Mouse (Mus musculus): ENCODE data around the gene Zfp275. TPM values are rescaled to one million over a fixed set of nuclear protein-coding genes. Genes with fewer than 3 reads are reported as not detected.
A peak's percentile ranks its signal among the peaks of the same experiment; 100 is the strongest.
"Not testable (repeated sequence)": the region's sequence is repeated elsewhere in the genome, so short reads cannot be mapped to it uniquely, and the experiment has no call there.

Zfp275 gene
- total RNA-seq (2021) = 10 to 100 TPM; 16.8 to 17.5 TPM

DNA sequence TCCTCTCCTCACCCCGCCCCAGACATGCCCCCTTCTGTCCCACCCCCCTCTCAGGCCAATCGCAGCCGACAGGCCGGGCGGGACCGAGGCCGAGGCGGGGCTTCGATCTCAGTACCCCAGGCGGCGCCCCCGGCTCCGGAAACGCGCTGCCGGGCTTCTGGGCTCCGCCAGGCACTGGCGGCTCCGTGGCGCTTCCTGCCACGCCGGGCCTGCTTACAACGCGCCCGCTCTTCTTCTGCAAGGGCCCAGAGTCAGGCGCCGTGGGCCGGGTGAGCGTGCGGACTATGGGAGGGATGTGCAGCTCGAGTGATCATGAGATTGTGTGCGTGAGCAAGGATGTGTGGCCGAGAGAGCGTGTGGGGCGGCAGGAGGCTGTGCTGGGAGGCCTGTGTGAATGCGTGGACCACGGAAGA, at the start of gene Zfp275:
Gene Zfp275, plus strand, starts transcription at position 139 of the 413 bp plus-strand sequence.
- DNase-seq (ENCODE audit: extremely low spot score in 1 of 2, low spot score in 2 of 2) = peak; percentile 52 to 88
- intact Hi-C loops (cut with DNase I) = no loop called here

DNA sequence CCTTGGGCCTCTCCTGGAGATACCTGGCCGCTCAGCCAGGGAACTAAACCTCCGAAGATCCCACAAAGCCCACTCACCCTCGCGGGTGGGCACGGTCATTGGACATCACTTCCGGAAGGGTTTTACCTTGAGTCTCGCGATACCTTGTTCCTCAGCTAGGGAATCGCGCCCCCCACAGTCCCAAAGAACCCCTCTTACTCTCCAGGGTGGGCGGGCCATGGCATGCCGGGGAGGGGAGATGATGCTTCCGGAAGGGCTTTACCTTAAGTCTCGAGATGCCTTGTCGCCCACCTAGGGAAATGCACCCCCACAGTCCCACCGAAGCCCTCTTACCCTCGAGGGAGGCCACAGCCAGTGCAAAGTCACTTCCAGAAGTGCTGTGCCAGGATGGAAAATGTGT, 49.5 kb upstream of the Zfp275 start, which contains the start of the genes Xlr5a and Xlr5c:
Gene Xlr5a, minus strand, starts transcription at position 101 of the 400 bp plus-strand sequence.
Gene Xlr5c, minus strand, starts transcription at position 101 of the 400 bp plus-strand sequence.
- intact Hi-C loops (cut with DNase I); DNase-seq (ENCODE audit: extremely low spot score in 1 of 2, low spot score in 2 of 2): not testable (repeated sequence)

- DNase-seq (ENCODE audit: extremely low spot score in 1 of 2, low spot score in 2 of 2); intact Hi-C loops (cut with DNase I): not testable (repeated sequence)
Measured at GRCm38 (mm10) chrX:73295745-73296144, 46.7 kb upstream of the Zfp275 start.

DNA sequence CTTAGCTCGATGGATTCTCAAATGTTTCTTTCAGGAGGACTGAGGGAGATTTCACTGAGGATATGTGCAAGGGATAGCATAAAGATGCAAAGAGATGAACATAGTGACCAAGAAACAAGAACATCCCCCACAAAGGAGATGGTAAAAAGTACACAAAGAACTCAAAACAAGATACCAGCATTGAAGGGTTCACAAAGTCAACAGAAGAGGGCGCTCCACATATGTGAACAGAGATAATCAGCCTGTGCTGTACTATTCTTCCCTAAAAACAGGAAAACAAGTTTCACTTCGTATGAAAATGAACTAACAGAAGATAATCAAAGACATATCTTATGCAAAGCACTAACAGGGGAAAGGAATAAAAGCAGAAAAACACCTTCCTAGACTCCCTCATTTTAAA, 29.9 kb upstream of the Zfp275 start:
- intact Hi-C loops (cut with DNase I) = loop anchor here (5.0 kb wide), 1 partner anchor 120 kb away; no protein-coding TSS in a partner anchor
- peak; percentile 7 to 20 for DNase-seq (ENCODE audit: extremely low spot score in 1 of 2, low spot score in 2 of 2)

GRCm38 (mm10) chrX:73321029-73321428, 21.4 kb upstream of the Zfp275 start:
- intact Hi-C loops (cut with DNase I) = no loop called here
- no peak for DNase-seq (ENCODE audit: extremely low spot score in 1 of 2, low spot score in 2 of 2)

- intact Hi-C loops (cut with DNase I) = no loop called here
- no peak for DNase-seq (ENCODE audit: extremely low spot score in 1 of 2, low spot score in 2 of 2)
Measured at GRCm38 (mm10) chrX:73327215-73327614, 15.2 kb upstream of the Zfp275 start.

DNA sequence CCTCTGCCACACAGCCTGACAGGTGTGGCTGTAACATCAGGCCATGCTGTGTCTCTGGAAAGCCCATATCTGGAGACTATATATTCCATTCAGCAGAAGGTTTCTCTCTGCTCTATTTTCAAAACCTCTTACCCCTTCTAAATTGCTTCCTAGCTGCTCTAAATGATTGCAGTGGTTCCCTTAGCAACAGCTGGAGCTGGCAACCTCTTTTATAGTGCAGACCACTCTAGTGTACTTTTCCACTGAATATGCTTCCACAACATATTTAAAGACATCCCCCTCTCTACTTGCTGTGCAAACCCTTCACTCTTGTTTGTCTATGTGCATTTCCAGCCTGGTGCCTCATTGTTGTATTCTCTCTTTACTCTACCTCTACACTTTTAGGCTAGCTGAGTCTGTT, 8.9 kb upstream of the Zfp275 start:
- no peak for DNase-seq (ENCODE audit: extremely low spot score in 1 of 2, low spot score in 2 of 2)
- intact Hi-C loops (cut with DNase I) = no loop called here

DNA sequence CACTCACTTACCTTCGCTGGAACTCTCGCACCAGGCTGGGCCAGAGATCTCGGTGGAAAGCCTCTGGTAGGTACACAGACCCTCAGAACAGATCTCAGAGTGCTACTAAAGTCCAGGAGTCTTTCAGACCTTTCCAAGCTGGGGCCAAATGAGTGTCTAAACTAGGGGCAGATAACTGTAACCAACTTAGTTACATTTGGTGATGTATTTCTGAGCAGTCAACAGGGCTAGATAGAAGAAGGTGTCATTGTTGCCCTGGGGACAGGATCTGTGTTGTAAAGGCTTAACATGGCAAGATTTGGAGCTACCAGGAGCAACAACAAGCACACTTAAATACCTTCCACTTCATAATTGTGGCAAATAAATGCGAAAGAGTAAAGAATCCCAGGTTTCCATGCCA, 5.7 kb upstream of the Zfp275 start, which contains the start of gene Gm45015:
Gene Gm45015, minus strand, starts transcription at position 101 of the 400 bp plus-strand sequence.
- DNase-seq (ENCODE audit: extremely low spot score in 1 of 2, low spot score in 2 of 2) = no peak
- intact Hi-C loops (cut with DNase I) = no loop called here

DNA sequence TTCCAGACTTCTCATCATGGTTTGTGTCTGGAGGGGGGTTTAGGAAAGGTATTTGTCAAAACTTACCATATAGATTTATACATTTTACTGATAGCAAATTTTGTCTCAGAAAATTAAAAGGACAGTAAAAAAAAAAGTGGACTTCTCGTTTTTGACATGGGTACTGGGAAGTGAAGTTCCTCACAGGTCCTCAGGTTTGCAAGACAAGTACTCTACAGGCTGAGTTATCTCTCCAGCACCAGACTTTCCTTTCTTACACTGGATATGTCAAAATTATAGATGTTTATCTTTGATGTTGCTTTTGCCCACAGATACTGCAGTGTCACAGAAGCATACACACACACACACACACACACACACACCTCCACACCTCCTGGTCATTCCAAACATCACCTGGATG, 948 bp upstream of the Zfp275 start:
- DNase-seq (ENCODE audit: extremely low spot score in 1 of 2, low spot score in 2 of 2) = no peak
- intact Hi-C loops (cut with DNase I) = no loop called here

DNA sequence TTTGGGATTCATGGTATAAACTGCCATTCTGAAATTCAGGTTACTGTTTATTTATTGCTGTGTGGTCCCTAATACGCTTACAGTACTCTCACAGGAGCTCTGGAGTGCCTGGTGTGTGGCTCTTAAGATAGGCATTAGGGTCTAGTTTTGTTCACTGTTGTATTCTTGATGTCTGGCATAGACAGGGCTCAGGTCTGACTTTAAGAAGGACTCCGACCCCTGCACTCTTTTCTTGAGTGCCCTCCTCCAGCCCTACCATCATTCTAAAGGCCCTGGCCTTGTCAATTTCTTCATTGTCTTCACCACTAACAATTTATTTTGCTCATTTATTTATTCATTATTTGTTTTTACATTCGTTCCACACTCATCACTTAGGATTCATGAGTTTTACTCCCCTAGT, 353 bp upstream of the Zfp275 start:
- DNase-seq (ENCODE audit: extremely low spot score in 1 of 2, low spot score in 2 of 2) = no peak
- intact Hi-C loops (cut with DNase I) = no loop called here

DNA sequence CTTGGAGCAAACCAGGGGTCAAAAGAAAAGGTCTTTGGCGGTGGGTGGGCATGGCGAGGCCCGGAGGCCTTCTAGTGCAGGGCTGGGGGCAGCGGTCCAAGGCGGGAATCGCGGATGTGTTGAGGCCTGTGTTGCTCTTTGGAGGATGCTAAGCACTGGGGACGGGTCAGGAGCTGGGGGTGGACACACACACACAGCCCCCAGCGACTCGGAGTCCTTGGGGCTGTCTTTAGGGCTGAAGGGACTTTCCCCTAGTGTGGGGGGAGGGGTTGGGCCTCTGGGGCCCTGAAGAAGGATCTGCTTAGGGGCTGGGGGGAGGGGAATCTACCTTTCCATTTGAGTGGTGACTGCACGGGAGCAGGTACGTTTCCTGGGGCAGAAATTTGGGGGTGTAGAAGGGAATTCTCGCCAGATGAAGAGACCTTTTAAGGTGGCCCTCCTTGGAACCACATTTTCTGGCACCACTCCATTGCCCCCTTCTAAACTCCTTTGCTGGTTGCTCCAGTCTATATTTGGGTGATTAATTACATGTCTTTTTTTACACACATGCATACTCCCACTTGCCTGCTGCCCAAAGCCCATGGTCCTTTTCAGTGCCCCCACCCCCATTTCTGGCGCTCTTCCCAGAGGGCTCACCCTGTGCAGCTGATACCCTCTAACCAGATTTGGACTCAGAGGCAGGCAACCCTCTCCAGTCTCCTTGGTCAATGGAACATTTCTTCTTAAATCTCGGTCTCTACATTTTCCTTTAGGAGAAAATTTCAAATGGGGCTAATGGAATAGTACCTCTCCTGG, 717 bp downstream of the Zfp275 start:
- intact Hi-C loops (cut with DNase I) = no loop called here
- peak in 1 of 2 experiments; percentile 37 for DNase-seq (ENCODE audit: extremely low spot score in 1 of 2, low spot score in 2 of 2)

DNA sequence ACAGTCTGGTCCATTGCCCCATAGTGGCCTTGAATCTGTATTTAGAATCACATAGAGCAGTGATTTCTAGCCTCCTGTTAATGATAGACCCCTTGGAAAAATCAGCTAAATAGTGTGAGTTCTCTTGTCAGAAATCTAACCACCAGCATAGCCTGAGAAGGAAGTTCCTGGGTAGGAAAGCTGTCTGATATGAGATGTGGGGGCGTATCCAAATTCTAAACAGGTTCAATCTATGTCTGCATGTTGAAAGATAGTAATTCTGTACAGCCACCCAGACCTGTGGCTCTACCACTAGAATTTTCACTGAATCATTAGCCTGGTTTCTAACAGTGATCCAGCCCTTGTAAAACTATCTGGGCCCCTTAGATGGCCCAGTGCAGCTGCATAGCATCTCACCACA, 1.4 kb downstream of the Zfp275 start:
- intact Hi-C loops (cut with DNase I) = no loop called here
- no peak for DNase-seq (ENCODE audit: extremely low spot score in 1 of 2, low spot score in 2 of 2)

GRCm38 (mm10) chrX:73344346-73344745, 1.9 kb downstream of the Zfp275 start:
- intact Hi-C loops (cut with DNase I) = no loop called here
- DNase-seq (ENCODE audit: extremely low spot score in 1 of 2, low spot score in 2 of 2) = no peak

DNA sequence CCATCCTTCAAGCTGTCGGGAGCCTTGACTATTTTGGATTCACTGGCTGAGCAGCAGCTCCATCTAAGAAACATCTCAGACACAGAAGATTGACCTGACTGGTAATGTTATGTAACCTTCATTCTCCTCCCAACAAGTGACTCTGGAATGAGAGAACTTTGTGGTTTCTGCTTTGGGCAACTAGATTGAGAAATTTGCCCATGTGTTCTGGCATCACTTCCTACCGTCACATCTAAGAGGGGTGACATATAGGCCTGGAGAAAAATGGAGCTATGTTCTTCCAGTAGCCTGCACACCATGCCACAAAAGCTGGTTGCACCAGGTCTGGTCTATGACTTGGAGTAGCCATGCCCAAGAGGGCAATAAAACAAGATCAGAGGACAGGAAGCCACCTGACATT, 13.7 kb downstream of the Zfp275 start:
- intact Hi-C loops (cut with DNase I) = no loop called here
- DNase-seq (ENCODE audit: extremely low spot score in 1 of 2, low spot score in 2 of 2) = no peak

GRCm38 (mm10) chrX:73356719-73357118, 14.3 kb downstream of the Zfp275 start:
- intact Hi-C loops (cut with DNase I) = no loop called here
- DNase-seq (ENCODE audit: extremely low spot score in 1 of 2, low spot score in 2 of 2) = no peak

DNA sequence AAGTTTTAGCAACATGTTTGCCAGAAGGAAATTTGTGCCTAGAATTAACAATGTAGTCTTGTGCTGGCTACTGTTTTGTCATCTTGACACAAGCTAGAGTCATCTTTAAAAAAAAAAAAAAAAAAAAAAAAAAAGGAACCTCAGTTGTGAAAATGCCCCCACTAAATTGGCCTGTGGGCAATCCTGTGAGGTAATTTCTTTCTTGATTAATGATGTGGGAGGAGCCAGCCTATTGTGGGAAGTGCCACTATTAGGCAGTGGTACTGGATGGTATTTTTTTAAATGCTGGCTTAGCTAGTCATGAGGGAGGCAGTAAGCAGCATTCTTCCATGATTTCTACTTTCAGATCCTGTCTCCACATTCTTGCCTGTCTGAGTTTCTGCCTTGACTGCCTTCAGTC, 20.9 kb downstream of the Zfp275 start:
- intact Hi-C loops (cut with DNase I) = no loop called here
- no peak for DNase-seq (ENCODE audit: extremely low spot score in 1 of 2, low spot score in 2 of 2)

DNA sequence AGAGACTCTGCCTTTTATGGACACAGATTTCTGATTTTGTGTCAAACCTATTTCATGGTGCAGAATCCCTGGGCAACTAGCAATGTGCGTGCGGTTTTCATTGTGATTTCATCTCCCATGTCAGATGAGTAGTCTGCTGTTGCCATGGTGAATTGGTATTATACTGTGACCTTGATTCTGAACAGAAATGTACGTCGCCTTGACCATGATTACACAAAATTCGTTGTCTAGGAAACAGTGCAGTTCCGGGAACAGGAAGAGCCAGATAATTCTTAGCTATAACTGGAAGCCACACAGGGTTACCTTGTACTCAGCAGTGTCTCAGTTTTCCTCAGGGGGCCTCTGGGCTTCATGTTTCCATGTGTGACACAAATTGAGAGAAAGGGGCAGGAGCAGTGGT, 42.0 kb downstream of the Zfp275 start:
- intact Hi-C loops (cut with DNase I) = no loop called here
- DNase-seq (ENCODE audit: extremely low spot score in 1 of 2, low spot score in 2 of 2) = peak in 1 of 2 experiments; percentile 5

GRCm38 (mm10) chrX:73384924-73385323, 42.5 kb downstream of the Zfp275 start:
- no peak for DNase-seq (ENCODE audit: extremely low spot score in 1 of 2, low spot score in 2 of 2)
- intact Hi-C loops (cut with DNase I) = no loop called here

DNA sequence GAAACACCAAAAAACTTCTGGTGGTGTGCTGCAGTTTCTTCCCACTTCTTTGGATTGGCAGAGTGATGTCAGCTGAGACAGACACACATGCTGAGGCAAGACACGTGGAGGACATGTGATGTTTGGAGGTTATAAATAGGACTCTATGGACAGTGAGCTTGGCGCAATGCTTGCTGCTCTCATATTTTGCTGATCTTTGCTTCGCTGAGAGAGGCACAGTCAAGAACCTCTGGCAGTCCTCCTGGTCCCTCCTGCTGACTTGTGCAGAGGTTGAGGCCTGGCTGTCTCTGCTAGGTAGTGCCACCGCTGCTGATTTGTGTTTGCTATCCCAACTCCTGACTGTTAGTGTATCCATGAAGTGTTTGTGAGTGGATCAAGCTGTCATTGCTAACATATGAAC, 49.1 kb downstream of the Zfp275 start:
- DNase-seq (ENCODE audit: extremely low spot score in 1 of 2, low spot score in 2 of 2) = no peak
- intact Hi-C loops (cut with DNase I) = no loop called here

DNA sequence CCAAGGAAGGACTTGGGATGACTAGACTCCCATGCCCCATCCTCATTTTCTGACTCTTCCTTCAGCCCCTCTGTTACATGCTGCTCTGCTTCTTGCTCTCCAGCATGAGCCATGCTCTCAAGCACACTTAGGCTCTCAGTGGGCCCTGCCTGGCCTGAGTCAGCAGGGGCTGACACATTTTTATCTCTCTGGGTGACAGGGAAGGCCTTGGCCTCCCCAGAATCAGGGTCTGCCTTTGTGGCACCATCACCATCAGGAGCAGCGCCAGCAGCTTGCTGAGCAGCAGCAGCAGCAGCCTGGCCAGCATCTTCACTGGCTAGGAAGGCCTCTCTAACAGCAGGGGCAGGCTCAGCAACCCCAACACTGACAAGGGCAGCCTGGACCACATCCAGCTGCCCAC, 54.0 kb downstream of the Zfp275 start:
- DNase-seq (ENCODE audit: extremely low spot score in 1 of 2, low spot score in 2 of 2) = no peak
- intact Hi-C loops (cut with DNase I) = no loop called here

Data from left cerebral cortex, postnatal 10 days (tissue).